Mouse (Mus musculus) hindbrain, postnatal 0 days (tissue): ENCODE measurements around the gene Nell2. TPM values are rescaled to one million over a fixed set of nuclear protein-coding genes. Genes with fewer than 3 reads are reported as not detected.

Experiments
- ATAC-seq: fragments of 200-750 bp; cut with Nextera tagmentation; 2 replicates; pipeline ENCODE4 v1.8.0; 2017; ENCODE audit warnings: mild to moderate bottlenecking, moderate TSS enrichment, moderate library complexity
- DNase-seq: peaks from one replicate; pipeline ENCODE4 v3.0.0-alpha.2; 2015; ENCODE audit warnings: low spot score
- H3K27ac ChIP-seq: fragments of 300-500 bp; sonication (generic); 2 replicates; pipeline ENCODE4 v1.5.1; 2014; ENCODE audit warnings: mild to moderate bottlenecking
- H3K27me3 ChIP-seq: fragments of 300-500 bp; sonication (generic); 2 replicates; pipeline ENCODE4 v1.6.1; 2014; ENCODE audit warnings: low read length, mixed read lengths; ENCODE audit not compliant: insufficient read depth
- H3K36me3 ChIP-seq: fragments of 300-500 bp; sonication (generic); 2 replicates; pipeline ENCODE4 v1.6.1; 2014; ENCODE audit warnings: low read length, mixed read lengths; ENCODE audit not compliant: insufficient read depth
- H3K4me1 ChIP-seq: fragments of 300-500 bp; sonication (generic); 2 replicates; pipeline ENCODE4 v1.6.1; 2014; ENCODE audit warnings: antibody characterized with exemption, low read length, mixed read lengths; ENCODE audit not compliant: insufficient read depth
- H3K4me2 ChIP-seq: fragments of 300-500 bp; sonication (generic); 2 replicates; pipeline ENCODE4 v1.6.1; 2014; ENCODE audit warnings: low read depth, mild to moderate bottlenecking, low read length, moderate library complexity, mixed read lengths
- H3K4me3 ChIP-seq: fragments of 300-500 bp; sonication (generic); 2 replicates; pipeline ENCODE4 v1.5.1; 2014; ENCODE audit warnings: low read length
- H3K9ac ChIP-seq: fragments of 300-500 bp; sonication (generic); replicated peaks from 2 replicates; pipeline ENCODE4 v1.6.1; 2014; ENCODE audit warnings: mild to moderate bottlenecking, low read length, moderate library complexity, mixed read lengths
- H3K9me3 ChIP-seq: fragments of 300-500 bp; sonication (generic); 2 replicates; pipeline ENCODE4 v1.6.1; 2016; ENCODE audit warnings: low read length, mixed read lengths
- CTCF ChIP-seq: IDR thresholded peaks from 2 replicates; pipeline ENCODE4 v1.5.1; 2016; ENCODE audit warnings: antibody characterized with exemption, control low read depth, low read depth
- WGBS: fragments of 180-500 bp; shearing (Covaris S2); extraction: QIAGEN DNeasy Blood & Tissue Kit; methylation state at CpG from one replicate; pipeline ENCODE4 v1.1.7; 2014; 5-methylcytosine and 5-hydroxymethylcytosine counted together
- polyA plus RNA-seq: library from polyadenylated mRNA; unstranded; fragments of >200 nt; fragmentation: Nextera tagmentation; extraction: Ambion mirVana; gene quantifications from 2 replicates; pipeline ENCODE4 v1.2.1, GENCODE M21; 2015
- total RNA-seq: library from RNA; depleted of rRNA; stranded (reverse); fragments of >200 nt; gene quantifications from 2 replicates; pipeline ENCODE4 v1.2.3, GENCODE M21; 2014

The Nell2 gene
- total and polyA plus RNA-seq, 2 experiments from 2014 or later = 148 to 173 TPM

- ATAC-seq (no peak), DNase-seq (no peak)
- no peak for TF ChIP-seq CTCF
- H3K4me2 ChIP-seq = no peak overlapping the region
- no peak overlapping the region for H3K4me3 ChIP-seq
- no peak overlapping the region for H3K27ac ChIP-seq
- H3K27me3 ChIP-seq = no peaks in the 10 kb centered on the region
- H3K9me3 ChIP-seq = no peaks in the 10 kb centered on the region
- 63% methylated on average over 9 of the region's 9 CpGs for WGBS
- H3K36me3 ChIP-seq = no peaks in the 10 kb centered on the region
- no peaks in the 10 kb centered on the region for H3K4me1 ChIP-seq
- no peak overlapping the region for H3K9ac ChIP-seq
Measured at GRCm38 (mm10) chr15:95482002-95482401, 46.4 kb downstream of the Nell2 start.

- Histone ChIP-seq H3K4me3 (no peak overlapping the region), H3K36me3 (no peaks in the 10 kb centered on the region), H3K4me2 (no peak overlapping the region), H3K27me3 (no peaks in the 10 kb centered on the region), H3K27ac (no peak overlapping the region), H3K4me1 (no peaks in the 10 kb centered on the region), H3K9me3 (no peaks in the 10 kb centered on the region), H3K9ac (no peak overlapping the region)
- no peak for TF ChIP-seq CTCF
- 95% methylated on average over 4 of the region's 4 CpGs for WGBS
- ATAC-seq (no peak), DNase-seq (no peak)
Measured at GRCm38 (mm10) chr15:95481585-95481984, 46.8 kb downstream of the Nell2 start.

GRCm38 (mm10) chr15:95476440-95476839 is 51.9 kb downstream of the Nell2 start:
- Histone ChIP-seq H3K4me1 (no peaks in the 10 kb centered on the region), H3K9ac (no peak overlapping the region), H3K4me3 (no peak overlapping the region), H3K9me3 (no peaks in the 10 kb centered on the region), H3K27me3 (no peaks in the 10 kb centered on the region), H3K27ac (no peak overlapping the region), H3K4me2 (no peak overlapping the region), H3K36me3 (no peaks in the 10 kb centered on the region; the same call in 1 of the 2 replicates)
- DNase-seq (no peak), ATAC-seq (no peak)
- TF ChIP-seq CTCF = no peak
- 94% methylated on average over 3 of the region's 3 CpGs for WGBS

GRCm38 (mm10) chr15:95473976-95474375 is 54.4 kb downstream of the Nell2 start:
- Histone ChIP-seq H3K4me2 (no peak overlapping the region), H3K36me3 (no peaks in the 10 kb centered on the region; the same call in 1 of the 2 replicates), H3K4me1 (no peaks in the 10 kb centered on the region), H3K27ac (no peak overlapping the region), H3K4me3 (no peak overlapping the region), H3K27me3 (no peaks in the 10 kb centered on the region), H3K9me3 (no peaks in the 10 kb centered on the region), H3K9ac (no peak overlapping the region)
- TF ChIP-seq CTCF = no peak
- no peak for DNase-seq
- ATAC-seq = no peak
- 85% methylated on average over 6 of the region's 6 CpGs for whole genome bisulfite sequencing

- Histone ChIP-seq H3K36me3 (no peaks in the 10 kb centered on the region; the same call in 1 of the 2 replicates), H3K4me3 (no peak overlapping the region), H3K4me2 (no peak overlapping the region), H3K4me1 (no peaks in the 10 kb centered on the region), H3K9ac (no peak overlapping the region), H3K27me3 (no peaks in the 10 kb centered on the region), H3K9me3 (no peaks in the 10 kb centered on the region), H3K27ac (no peak overlapping the region)
- 54% methylated on average over 6 of the region's 6 CpGs for WGBS
- ATAC-seq (no peak), DNase-seq (peak; percentile 12)
- no peak for TF ChIP-seq CTCF
Measured at GRCm38 (mm10) chr15:95467195-95467594, 61.2 kb downstream of the Nell2 start.

GRCm38 (mm10) chr15:95460041-95460566 is 68.3 kb downstream of the Nell2 start:
- no peak overlapping the region for H3K4me2 ChIP-seq
- H3K4me1 ChIP-seq = no peaks in the 10 kb centered on the region
- ATAC-seq (no peak), DNase-seq (no peak)
- no peaks in the 10 kb centered on the region for H3K27me3 ChIP-seq
- H3K9ac ChIP-seq = no peak overlapping the region
- no peak overlapping the region for H3K27ac ChIP-seq
- H3K9me3 ChIP-seq = no peaks in the 10 kb centered on the region
- WGBS = 70% methylated on average over 4 of the region's 4 CpGs
- H3K4me3 ChIP-seq = no peak overlapping the region
- no peaks in the 10 kb centered on the region for H3K36me3 ChIP-seq
- TF ChIP-seq CTCF = no peak

GRCm38 (mm10) chr15:95444586-95444985 is 83.8 kb downstream of the Nell2 start:
- Histone ChIP-seq H3K4me2 (no peak overlapping the region), H3K4me1 (no peaks in the 10 kb centered on the region), H3K9ac (no peak overlapping the region), H3K4me3 (no peak overlapping the region), H3K9me3 (no peaks in the 10 kb centered on the region), H3K36me3 (no peaks in the 10 kb centered on the region), H3K27me3 (no peaks in the 10 kb centered on the region), H3K27ac (no peak overlapping the region)
- no peak for ATAC-seq
- no peak for DNase-seq
- TF ChIP-seq CTCF = no peak
- WGBS = 86% methylated on average over 11 of the region's 11 CpGs
